Mouse (Mus musculus) heart, postnatal 0 days (tissue): ENCODE results near the gene Prss22.

ENCODE experiments used
- CTCF ChIP-seq: IDR thresholded peaks from 2 replicates; pipeline ENCODE4 v1.5.1; 2016; ENCODE audit warnings: antibody characterized with exemption, control low read depth, low read depth
- EP300 ChIP-seq: IDR thresholded peaks from 2 replicates; pipeline ENCODE4 v1.6.1; 2016; ENCODE audit warnings: antibody characterized with exemption, low read depth

- no peak for TF ChIP-seq CTCF
- TF ChIP-seq EP300 = no peak
These were observed 483 bp upstream of the Prss22 start for GRCm38 (mm10) chr17:23998383-23998782.
